Mouse (Mus musculus) liver (tissue): Measurements from ENCODE around the gene Nacc1.

Experiments used
- DNase-seq: peaks from one replicate; pipeline ENCODE4 v3.0.0-alpha.2; 2020; ENCODE audit warnings: mixed read lengths

Gene Nacc1

GRCm38 (mm10) chr8:84687705-84688100 lies at the start of gene Nacc1:
Gene Nacc1, minus strand, starts transcription at chr8:84687862.
- DNase-seq: peak; percentile 93

- DNase-seq: no peak
Measured at GRCm38 (mm10) chr8:84736521-84736920, 48.9 kb upstream of the Nacc1 start.

- DNase-seq: no peak
Measured at GRCm38 (mm10) chr8:84735597-84735996, 47.9 kb upstream of the Nacc1 start.

- no peak for DNase-seq
Measured at GRCm38 (mm10) chr8:84734680-84735079, 47.0 kb upstream of the Nacc1 start.

GRCm38 (mm10) chr8:84733959-84734358 lies 46.3 kb upstream of the Nacc1 start:
- DNase-seq: no peak

GRCm38 (mm10) chr8:84732996-84733395 lies 45.3 kb upstream of the Nacc1 start:
- DNase-seq: no peak

- DNase-seq: no peak
Measured at GRCm38 (mm10) chr8:84732545-84732944, 44.9 kb upstream of the Nacc1 start.

GRCm38 (mm10) chr8:84731371-84732177 lies 43.9 kb upstream of the Nacc1 start:
- no peak for DNase-seq

- peak; percentile 97 for DNase-seq
Measured at GRCm38 (mm10) chr8:84730541-84731370, 43.1 kb upstream of the Nacc1 start.

- peak; percentile 45 for DNase-seq
Measured at GRCm38 (mm10) chr8:84729921-84730362, 42.3 kb upstream of the Nacc1 start.

- DNase-seq: no peak
Measured at GRCm38 (mm10) chr8:84728474-84728873, 40.8 kb upstream of the Nacc1 start.

- DNase-seq: peak; percentile 52
Measured at GRCm38 (mm10) chr8:84725941-84726259, 38.2 kb upstream of the Nacc1 start.

- no peak for DNase-seq
Measured at GRCm38 (mm10) chr8:84725246-84725940, 37.7 kb upstream of the Nacc1 start.

GRCm38 (mm10) chr8:84724683-84725082 lies 37.0 kb upstream of the Nacc1 start:
- DNase-seq: peak; percentile 71

GRCm38 (mm10) chr8:84723571-84723900 lies 35.9 kb upstream of the Nacc1 start:
- peak; percentile 91 for DNase-seq

GRCm38 (mm10) chr8:84722850-84723570 lies 35.3 kb upstream of the Nacc1 start, which contains the start of gene G430095P16Rik:
Gene G430095P16Rik, plus strand, starts transcription at chr8:84723007.
- peak; percentile 94 for DNase-seq

- no peak for DNase-seq
Measured at GRCm38 (mm10) chr8:84722530-84722849, 34.8 kb upstream of the Nacc1 start.

- no peak for DNase-seq
Measured at GRCm38 (mm10) chr8:84718959-84719690, 31.5 kb upstream of the Nacc1 start.

- DNase-seq: no peak
Measured at GRCm38 (mm10) chr8:84718476-84718875, 30.8 kb upstream of the Nacc1 start.

- no peak for DNase-seq
Measured at GRCm38 (mm10) chr8:84716790-84717189, 29.1 kb upstream of the Nacc1 start.

- DNase-seq: no peak
Measured at GRCm38 (mm10) chr8:84715893-84716468, 28.3 kb upstream of the Nacc1 start.

GRCm38 (mm10) chr8:84714161-84714560 lies 26.5 kb upstream of the Nacc1 start:
- DNase-seq: no peak
